Mouse (Mus musculus): Measurements from ENCODE around the gene Rfk. TPM values are rescaled to one million over a fixed set of nuclear protein-coding genes. Genes with fewer than 3 reads are reported as not detected.

The Rfk gene
- polyA plus RNA-seq, 1 experiment from 2014 or later = 74.9 TPM

GRCm38 (mm10) chr19:17412915-17413459, 19.1 kb downstream of the Rfk start:
- Histone ChIP-seq H3K4me1 (ENCODE audit: control insufficient read depth, insufficient read depth, low read length) (no peaks in the 10 kb centered on the region), H3K4me3 (ENCODE audit: low read depth, low read length) (no peak overlapping the region), H3K9ac (ENCODE audit: low read depth, low read length) (no peak overlapping the region), H3K36me3 (ENCODE audit: control insufficient read depth, insufficient read depth, low read length) (no peaks in the 10 kb centered on the region), H3K27me3 (ENCODE audit: control insufficient read depth, insufficient read depth, low read depth, low read length) (no peaks in the 10 kb centered on the region), H3K4me2 (ENCODE audit: low read length) (no peak overlapping the region), H3K9me3 (replicated peaks; ENCODE audit: control insufficient read depth, low read length, poor library complexity, severe bottlenecking) (no peaks in the 10 kb centered on the region), H3K27ac (ENCODE audit: low read length) (no peak overlapping the region)
- no peak for ATAC-seq
- WGBS = 46% methylated on average over 4 of the region's 4 CpGs

- no peak overlapping the region for H3K4me2 ChIP-seq (ENCODE audit: low read length)
- H3K4me3 ChIP-seq (ENCODE audit: low read depth, low read length) = no peak overlapping the region
- H3K36me3 ChIP-seq (ENCODE audit: control insufficient read depth, insufficient read depth, low read length) = no peaks in the 10 kb centered on the region
- no peak for ATAC-seq
- WGBS = 57% methylated on average over 1 of the region's 1 CpGs
- H3K27me3 ChIP-seq (ENCODE audit: control insufficient read depth, insufficient read depth, low read depth, low read length) = no peaks in the 10 kb centered on the region
- no peak overlapping the region for H3K9ac ChIP-seq (ENCODE audit: low read depth, low read length)
- no peak overlapping the region for H3K27ac ChIP-seq (ENCODE audit: low read length)
- H3K4me1 ChIP-seq (ENCODE audit: control insufficient read depth, insufficient read depth, low read length) = no peaks in the 10 kb centered on the region
- H3K9me3 ChIP-seq (replicated peaks; ENCODE audit: control insufficient read depth, low read length, poor library complexity, severe bottlenecking) = no peaks in the 10 kb centered on the region
These were observed 24.0 kb downstream of the Rfk start for GRCm38 (mm10) chr19:17417855-17418254.

DNA sequence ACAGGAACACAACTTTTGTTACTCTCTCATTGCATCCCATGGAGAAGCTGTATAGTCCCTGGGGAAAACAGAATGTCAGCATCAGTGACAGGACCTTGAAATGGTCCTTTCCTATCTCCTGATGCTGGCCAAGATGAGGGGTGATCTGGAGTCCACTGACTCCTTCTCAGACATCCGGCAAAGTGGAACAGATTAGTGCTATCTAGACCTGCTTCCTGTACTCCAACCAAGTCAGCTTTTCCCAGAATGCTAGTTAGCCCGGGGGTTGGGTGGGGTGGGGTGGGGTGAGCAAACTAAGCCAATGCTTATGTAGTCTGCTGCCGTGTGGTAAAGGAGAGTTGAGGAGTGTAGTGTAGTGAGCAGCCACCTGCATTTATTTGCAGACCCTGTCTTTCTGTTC, 29.5 kb downstream of the Rfk start:
- no peak overlapping the region for H3K4me2 ChIP-seq (ENCODE audit: low read length)

GRCm38 (mm10) chr19:17427824-17428560, 34.1 kb downstream of the Rfk start:
- Histone ChIP-seq H3K4me2 (ENCODE audit: low read length) (no peak overlapping the region), H3K27me3 (ENCODE audit: control insufficient read depth, insufficient read depth, low read depth, low read length) (no peaks in the 10 kb centered on the region), H3K4me3 (ENCODE audit: low read depth, low read length) (no peak overlapping the region), H3K9ac (ENCODE audit: low read depth, low read length) (no peak overlapping the region), H3K27ac (ENCODE audit: low read length) (no peak overlapping the region), H3K36me3 (ENCODE audit: control insufficient read depth, insufficient read depth, low read length) (no peaks in the 10 kb centered on the region), H3K4me1 (ENCODE audit: control insufficient read depth, insufficient read depth, low read length) (no peaks in the 10 kb centered on the region), H3K9me3 (replicated peaks; ENCODE audit: control insufficient read depth, low read length, poor library complexity, severe bottlenecking) (no peaks in the 10 kb centered on the region)
- no peak for ATAC-seq
- 91% methylated on average over 2 of the region's 2 CpGs for WGBS

More for the DNA sequence above, 29.5 kb downstream of the Rfk start:
- Histone ChIP-seq H3K9me3 (replicated peaks; ENCODE audit: control insufficient read depth, low read length, poor library complexity, severe bottlenecking) (no peaks in the 10 kb centered on the region), H3K9ac (ENCODE audit: low read depth, low read length) (no peak overlapping the region), H3K4me3 (ENCODE audit: low read depth, low read length) (no peak overlapping the region), H3K27me3 (ENCODE audit: control insufficient read depth, insufficient read depth, low read depth, low read length) (no peaks in the 10 kb centered on the region), H3K27ac (ENCODE audit: low read length) (no peak overlapping the region), H3K4me1 (ENCODE audit: control insufficient read depth, insufficient read depth, low read length) (no peaks in the 10 kb centered on the region), H3K36me3 (ENCODE audit: control insufficient read depth, insufficient read depth, low read length) (no peaks in the 10 kb centered on the region)
- no peak for ATAC-seq
- WGBS = 89% methylated on average over 3 of the region's 3 CpGs

DNA sequence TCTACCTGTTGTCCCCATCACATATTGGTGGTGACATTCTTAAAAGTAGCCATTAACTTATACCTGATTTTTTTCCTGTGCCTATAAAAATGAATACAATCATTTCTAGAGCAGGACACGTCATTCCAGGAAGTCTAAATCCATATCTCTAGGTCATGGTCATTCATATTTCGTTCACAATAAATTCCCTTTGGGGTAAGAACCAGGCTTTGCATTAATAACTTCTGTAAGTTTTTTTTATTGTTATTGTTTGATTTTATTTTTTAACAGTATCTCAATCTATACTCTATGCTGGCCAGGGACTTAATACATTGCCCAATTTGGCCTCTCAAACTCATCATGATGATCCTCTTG, 34.7 kb downstream of the Rfk start:
- Histone ChIP-seq H3K27ac (ENCODE audit: low read length) (no peak overlapping the region), H3K4me3 (ENCODE audit: low read depth, low read length) (no peak overlapping the region), H3K4me2 (ENCODE audit: low read length) (no peak overlapping the region), H3K4me1 (ENCODE audit: control insufficient read depth, insufficient read depth, low read length) (no peaks in the 10 kb centered on the region), H3K27me3 (ENCODE audit: control insufficient read depth, insufficient read depth, low read depth, low read length) (no peaks in the 10 kb centered on the region), H3K9ac (ENCODE audit: low read depth, low read length) (no peak overlapping the region), H3K36me3 (ENCODE audit: control insufficient read depth, insufficient read depth, low read length) (no peaks in the 10 kb centered on the region), H3K9me3 (replicated peaks; ENCODE audit: control insufficient read depth, low read length, poor library complexity, severe bottlenecking) (no peaks in the 10 kb centered on the region)
- no peak for ATAC-seq
- 88% methylated on average over 2 of the region's 2 CpGs for WGBS

DNA sequence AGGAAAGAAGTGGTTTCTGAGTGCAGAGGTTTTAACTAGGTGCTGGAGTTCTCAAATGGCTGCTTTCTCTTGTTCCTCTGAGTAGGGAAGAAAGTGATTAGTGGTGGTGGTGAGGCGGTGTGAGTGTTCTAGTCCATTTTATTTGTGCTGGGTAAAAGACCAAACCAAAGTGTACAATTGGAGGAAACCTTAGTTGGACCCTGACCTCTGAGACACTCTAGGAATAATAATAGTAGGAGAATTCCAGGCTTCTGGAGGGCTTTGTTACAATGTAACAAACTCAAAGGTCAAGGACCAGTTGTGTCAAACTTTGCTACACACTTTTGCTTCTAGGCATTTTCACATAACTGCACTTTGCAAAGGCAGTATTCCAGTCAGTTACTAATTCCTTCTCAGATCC, 42.8 kb downstream of the Rfk start:
- 93% methylated on average over 1 of the region's 1 CpGs for WGBS
- no peak overlapping the region for H3K4me2 ChIP-seq (ENCODE audit: low read length)
- H3K4me1 ChIP-seq (ENCODE audit: control insufficient read depth, insufficient read depth, low read length) = no peaks in the 10 kb centered on the region
- H3K9ac ChIP-seq (ENCODE audit: low read depth, low read length) = no peak overlapping the region
- no peaks in the 10 kb centered on the region for H3K9me3 ChIP-seq (replicated peaks; ENCODE audit: control insufficient read depth, low read length, poor library complexity, severe bottlenecking)
- H3K36me3 ChIP-seq (ENCODE audit: control insufficient read depth, insufficient read depth, low read length) = no peaks in the 10 kb centered on the region
- no peaks in the 10 kb centered on the region for H3K27me3 ChIP-seq (ENCODE audit: control insufficient read depth, insufficient read depth, low read depth, low read length)
- no peak for ATAC-seq
- H3K27ac ChIP-seq (ENCODE audit: low read length) = no peak overlapping the region
- H3K4me3 ChIP-seq (ENCODE audit: low read depth, low read length) = no peak overlapping the region

GRCm38 (mm10) chr19:17439476-17440189, 45.8 kb downstream of the Rfk start:
- Histone ChIP-seq H3K4me2 (ENCODE audit: low read length) (no peak overlapping the region), H3K9ac (ENCODE audit: low read depth, low read length) (no peak overlapping the region), H3K4me1 (ENCODE audit: control insufficient read depth, insufficient read depth, low read length) (no peaks in the 10 kb centered on the region), H3K9me3 (replicated peaks; ENCODE audit: control insufficient read depth, low read length, poor library complexity, severe bottlenecking) (no peaks in the 10 kb centered on the region), H3K36me3 (ENCODE audit: control insufficient read depth, insufficient read depth, low read length) (no peaks in the 10 kb centered on the region), H3K27me3 (ENCODE audit: control insufficient read depth, insufficient read depth, low read depth, low read length) (no peaks in the 10 kb centered on the region), H3K4me3 (ENCODE audit: low read depth, low read length) (no peak overlapping the region), H3K27ac (ENCODE audit: low read length) (no peak overlapping the region)
- 69% methylated on average over 4 of the region's 4 CpGs for WGBS
- ATAC-seq = no peak

DNA sequence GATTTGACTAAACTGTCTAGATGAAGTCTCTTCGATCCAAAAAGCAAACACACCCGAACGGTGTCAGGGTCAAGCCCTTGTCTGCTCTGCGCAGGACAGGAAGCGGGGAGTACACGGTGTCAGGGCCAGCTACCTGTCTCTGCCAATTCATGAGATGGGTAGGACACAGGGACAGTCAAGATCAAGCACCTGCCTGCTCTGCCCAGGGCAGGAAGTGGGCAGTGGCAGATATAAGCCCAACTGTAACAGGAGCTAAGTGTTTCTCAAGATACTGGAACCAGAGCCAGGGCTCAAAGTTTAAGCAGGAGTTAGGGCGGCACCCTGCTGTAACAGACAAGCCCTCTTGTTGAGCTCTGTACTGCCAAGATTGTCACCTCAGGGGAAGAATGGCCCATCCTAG, 49.7 kb downstream of the Rfk start:
- no peak for ATAC-seq
- H3K27ac ChIP-seq (ENCODE audit: low read length) = no peak overlapping the region
- no peak overlapping the region for H3K4me3 ChIP-seq (ENCODE audit: low read depth, low read length)

More for the DNA sequence above, 49.7 kb downstream of the Rfk start:
- H3K9me3 ChIP-seq (replicated peaks; ENCODE audit: control insufficient read depth, low read length, poor library complexity, severe bottlenecking) = no peaks in the 10 kb centered on the region
- H3K36me3 ChIP-seq (ENCODE audit: control insufficient read depth, insufficient read depth, low read length) = no peaks in the 10 kb centered on the region
- no peak overlapping the region for H3K9ac ChIP-seq (ENCODE audit: low read depth, low read length)
- H3K4me1 ChIP-seq (ENCODE audit: control insufficient read depth, insufficient read depth, low read length) = no peaks in the 10 kb centered on the region
- H3K27me3 ChIP-seq (ENCODE audit: control insufficient read depth, insufficient read depth, low read depth, low read length) = no peaks in the 10 kb centered on the region
- H3K4me2 ChIP-seq (ENCODE audit: low read length) = no peak overlapping the region
- WGBS = 91% methylated on average over 7 of the region's 7 CpGs
